Mouse (Mus musculus) B cell, adult 62 days (primary cell): ENCODE results near the gene Chp2. TPM values are rescaled to one million over a fixed set of nuclear protein-coding genes. Genes with fewer than 3 reads are reported as not detected.

ENCODE experiments used
- total RNA-seq: library from RNA; stranded (reverse); gene quantifications from 4 replicates; pipeline ENCODE4 v1.2.4, GENCODE M21; 2023

Gene Chp2
- 0.50 TPM in 1 of 4 replicates, not detected in the others for total RNA-seq

GRCm38 (mm10) chr7:122219315-122219801, at the start of gene Chp2:
Gene Chp2, plus strand, starts transcription at chr7:122219496.

GRCm38 (mm10) chr7:122186043-122186442, 33.3 kb upstream of the Chp2 start, which contains the start of gene Ern2:
Gene Ern2, minus strand, starts transcription at chr7:122186207.

Other genes starting within 250 kb of the Chp2 start
- gene Cog7, start 237.8 kb upstream of the Chp2 start, total RNA-seq = 13.7 to 15.1 TPM (median 14.6 TPM) in 4 replicates
- 315 to 340 TPM (median 338 TPM) in 4 replicates for gene Gga2, start 198.3 kb upstream of the Chp2 start, total RNA-seq
- gene Ubfd1, start 152.3 kb upstream of the Chp2 start, total RNA-seq = 37.1 to 45.9 TPM (median 38.5 TPM) in 4 replicates
- 13.2 to 14.2 TPM (median 13.7 TPM) in 4 replicates for gene Ears2, start 152.2 kb upstream of the Chp2 start, total RNA-seq
- 72.5 to 84.0 TPM (median 77.7 TPM) in 4 replicates for gene Ndufab1, start 117.6 kb upstream of the Chp2 start, total RNA-seq
- 6.1 to 7.0 TPM (median 6.2 TPM) in 4 replicates for gene Palb2, start 86.5 kb upstream of the Chp2 start, total RNA-seq
- gene Dctn5, start 86.5 kb upstream of the Chp2 start, total RNA-seq = 57.5 to 72.1 TPM (median 64.8 TPM) in 4 replicates
- gene Plk1, start 60.1 kb upstream of the Chp2 start, total RNA-seq = 2.2 to 5.1 TPM (median 4.2 TPM) in 4 replicates
- gene Ern2, start 33.3 kb upstream of the Chp2 start, total RNA-seq = not detected in 4 replicates
- gene Prkcb, start 69.3 kb downstream of the Chp2 start, total RNA-seq = 540 to 551 TPM (median 545 TPM) in 4 replicates